Mouse (Mus musculus): ENCODE data around the gene Slfn5. TPM values are rescaled to one million over a fixed set of nuclear protein-coding genes. Genes with fewer than 3 reads are reported as not detected.
"Not testable (repeated sequence)": the region's sequence is repeated elsewhere in the genome, so short reads cannot be mapped to it uniquely, and the experiment has no call there.

Gene Slfn5
- polyA plus RNA-seq, 1 experiment from 2014 or later, result 0.85 TPM

DNA sequence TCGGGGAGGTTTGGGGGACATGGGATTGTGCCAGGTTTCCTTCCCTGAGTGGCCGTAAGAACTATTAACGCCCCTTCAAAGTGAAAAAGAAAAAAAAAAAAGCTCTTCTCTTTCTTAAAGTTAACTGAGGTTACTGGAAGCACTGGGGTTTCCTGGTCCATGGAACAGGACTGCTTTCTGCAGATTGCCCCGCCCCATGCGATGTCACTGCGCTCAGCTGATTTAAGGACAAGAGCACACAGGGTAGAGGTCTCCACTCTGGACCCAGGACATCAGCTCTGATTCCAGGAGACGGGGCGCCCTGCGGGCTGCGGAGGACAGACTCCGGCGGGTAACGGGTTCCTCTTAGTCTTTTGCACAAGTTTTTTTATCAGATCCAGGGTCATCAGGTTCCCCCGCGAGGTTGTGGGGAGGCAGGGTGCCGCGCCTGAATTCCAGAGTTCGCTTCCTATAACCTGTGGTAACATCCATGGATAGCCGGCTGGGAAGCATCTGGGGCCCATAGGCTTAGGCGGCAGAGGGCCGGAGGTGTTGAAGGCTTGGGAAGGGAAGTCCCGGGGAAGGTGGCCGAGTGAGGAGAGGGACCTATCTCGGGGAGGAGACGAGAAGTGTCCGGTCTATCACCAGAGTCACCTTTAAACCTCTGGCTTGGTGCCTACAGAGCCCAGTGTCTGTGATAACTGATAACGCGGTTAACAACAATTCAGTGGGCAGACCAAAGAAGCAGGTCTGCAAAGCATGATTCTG, 889 bp downstream of the Slfn5 start:
- H3K36me3 ChIP-seq, result no peaks in the 10 kb centered on the region
- H3K4me3 ChIP-seq, result peak overlapping the region; percentile 6; the same call in 1 of the 2 replicates
- H3K4me1 ChIP-seq, result 0 out of 2 replicates have a peak, but pooled peaks cover 3% of the 10 kb centered on the region
- H3K9ac ChIP-seq (replicated peaks), result no peak overlapping the region
- WGBS, result 12% methylated on average over 28 of the region's 28 CpGs
- H3K27ac ChIP-seq (replicated peaks), result no peak overlapping the region
- H3K9me3 ChIP-seq, result no peaks in the 10 kb centered on the region
- no peak overlapping the region for H3K4me2 ChIP-seq (replicated peaks)
- ATAC-seq (replicated peaks), result no peak
- peaks cover 47% of the 10 kb centered on the region for H3K27me3 ChIP-seq

DNA sequence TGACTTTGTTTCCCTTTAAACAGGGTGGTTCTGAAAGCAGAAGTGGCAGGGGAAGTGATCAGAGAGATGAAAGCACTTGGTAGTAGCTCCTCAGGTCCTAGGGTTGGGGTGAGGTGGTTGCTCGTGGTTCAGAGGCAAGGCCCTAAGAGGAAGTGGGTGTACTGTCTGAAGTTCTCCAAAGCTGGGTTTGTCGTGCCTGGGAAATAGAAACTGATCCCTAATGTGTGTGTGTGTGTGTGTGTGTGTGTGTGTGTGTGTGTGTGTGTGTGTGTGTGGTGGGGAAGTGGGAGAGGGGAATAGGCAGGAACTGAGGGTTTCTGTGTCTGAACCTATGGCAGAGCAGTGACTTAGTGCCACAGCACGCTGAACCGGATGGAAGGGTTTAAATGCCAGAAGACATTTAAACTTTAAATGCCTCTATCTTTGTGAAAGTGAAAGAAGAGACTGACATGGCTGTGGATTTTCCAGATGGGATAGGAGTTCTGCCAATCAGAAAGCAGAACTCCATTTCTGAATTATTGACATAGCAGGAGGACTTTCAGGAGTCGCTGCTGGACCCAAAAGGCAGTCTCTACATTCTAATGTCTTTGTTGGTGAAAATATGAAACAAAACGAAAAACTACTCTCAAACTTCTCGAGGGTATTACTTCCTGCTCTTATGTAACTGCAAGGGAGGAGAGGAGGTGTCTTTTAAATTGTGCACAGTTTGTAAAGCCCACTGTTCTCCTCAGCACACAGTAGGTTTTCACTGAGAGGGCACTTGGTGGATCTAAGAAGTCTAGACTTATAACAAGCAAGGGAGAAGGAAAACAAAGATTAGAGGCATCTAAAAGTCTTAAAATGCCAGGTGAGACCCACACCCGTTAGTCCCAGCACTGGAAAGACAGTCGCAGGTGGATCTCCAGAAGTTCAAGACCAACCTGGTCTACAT, 1.7 kb downstream of the Slfn5 start:
- WGBS, result 72% methylated on average over 9 of the region's 9 CpGs
- ATAC-seq (replicated peaks), result no peak
- Histone ChIP-seq H3K27ac (replicated peaks) (no peak overlapping the region), H3K4me3 (no peak overlapping the region), H3K27me3 (peaks cover 49% of the 10 kb centered on the region), H3K4me1 (0 out of 2 replicates have a peak, but pooled peaks cover 3% of the 10 kb centered on the region), H3K36me3 (no peaks in the 10 kb centered on the region), H3K9me3 (no peaks in the 10 kb centered on the region), H3K9ac (replicated peaks) (no peak overlapping the region), H3K4me2 (replicated peaks) (no peak overlapping the region)

DNA sequence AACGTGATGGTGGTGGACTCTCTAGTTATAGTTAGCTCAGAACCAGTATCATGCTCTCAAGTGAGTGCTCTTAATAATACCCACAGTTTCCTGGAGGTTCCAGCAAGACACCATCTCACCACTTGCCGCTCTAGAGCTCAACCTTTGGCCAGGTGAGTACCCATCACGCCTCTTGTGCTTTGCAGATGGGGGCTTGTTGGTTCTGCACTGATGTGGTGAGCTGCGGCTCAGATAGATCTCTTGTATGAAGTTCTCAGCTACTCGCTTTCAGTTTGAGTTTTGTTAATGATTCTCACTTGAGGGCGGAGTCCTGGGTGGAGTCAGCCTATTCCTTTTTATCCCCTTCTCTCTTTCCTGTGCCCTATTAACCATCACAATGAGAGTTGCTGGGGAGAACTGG, 3.5 kb downstream of the Slfn5 start:
- H3K27ac ChIP-seq (replicated peaks), result no peak overlapping the region
- H3K9me3 ChIP-seq, result no peaks in the 10 kb centered on the region
- WGBS, result 83% methylated on average over 6 of the region's 6 CpGs
- H3K4me1 ChIP-seq, result 0 out of 2 replicates have a peak, but pooled peaks cover 3% of the 10 kb centered on the region
- no peak for ATAC-seq (replicated peaks)
- no peak overlapping the region for H3K4me3 ChIP-seq
- H3K27me3 ChIP-seq, result peaks cover 46% of the 10 kb centered on the region
- H3K9ac ChIP-seq (replicated peaks), result no peak overlapping the region
- H3K4me2 ChIP-seq (replicated peaks), result no peak overlapping the region
- H3K36me3 ChIP-seq, result no peaks in the 10 kb centered on the region

DNA sequence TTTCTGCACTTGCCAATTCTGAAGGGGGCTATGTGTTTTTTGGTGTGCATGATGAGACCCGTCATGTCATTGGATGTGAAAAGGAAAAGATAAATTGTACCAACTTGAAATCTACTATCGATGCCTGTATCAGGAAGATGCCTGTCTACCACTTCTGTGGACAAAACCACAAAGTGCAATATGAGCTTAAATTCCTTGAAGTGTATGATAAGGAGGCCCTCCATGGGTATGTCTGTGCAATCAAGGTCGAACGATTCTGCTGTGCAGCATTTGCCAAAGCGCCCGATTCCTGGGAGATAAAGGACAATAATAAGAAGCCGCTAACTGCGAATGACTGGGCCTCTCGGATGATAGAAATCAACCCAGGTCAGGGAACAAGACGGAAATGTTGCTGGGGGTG, 5.8 kb downstream of the Slfn5 start:
- Histone ChIP-seq H3K4me2 (replicated peaks) (no peak overlapping the region), H3K4me3 (no peak overlapping the region), H3K27me3 (peaks cover 30% of the 10 kb centered on the region), H3K4me1 (0 out of 2 replicates have a peak, but pooled peaks cover 2% of the 10 kb centered on the region), H3K27ac (replicated peaks) (no peak overlapping the region), H3K36me3 (no peaks in the 10 kb centered on the region), H3K9me3 (no peaks in the 10 kb centered on the region), H3K9ac (replicated peaks) (no peak overlapping the region)
- ATAC-seq (replicated peaks), result no peak
- 80% methylated on average over 10 of the region's 10 CpGs for WGBS

DNA sequence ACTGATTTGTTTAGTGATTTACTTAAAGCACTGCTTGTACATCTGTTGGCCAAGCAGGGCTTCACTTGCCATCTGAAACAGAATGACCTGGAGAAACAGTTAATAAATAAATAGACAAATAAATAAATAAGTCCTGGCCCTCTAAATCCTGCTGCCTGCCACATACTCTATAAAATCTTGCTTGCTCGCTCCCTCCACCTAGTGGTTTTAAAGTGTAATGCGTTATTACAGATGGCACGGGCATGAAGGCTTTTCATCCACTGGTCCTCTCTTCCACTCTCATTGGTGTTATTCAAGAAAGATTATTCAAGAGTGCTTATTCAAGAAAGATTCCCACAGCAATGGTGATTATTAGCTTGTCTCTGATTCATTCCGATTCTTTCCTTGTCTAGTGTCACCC, 8.5 kb downstream of the Slfn5 start:
- no peaks in the 10 kb centered on the region for H3K9me3 ChIP-seq

DNA sequence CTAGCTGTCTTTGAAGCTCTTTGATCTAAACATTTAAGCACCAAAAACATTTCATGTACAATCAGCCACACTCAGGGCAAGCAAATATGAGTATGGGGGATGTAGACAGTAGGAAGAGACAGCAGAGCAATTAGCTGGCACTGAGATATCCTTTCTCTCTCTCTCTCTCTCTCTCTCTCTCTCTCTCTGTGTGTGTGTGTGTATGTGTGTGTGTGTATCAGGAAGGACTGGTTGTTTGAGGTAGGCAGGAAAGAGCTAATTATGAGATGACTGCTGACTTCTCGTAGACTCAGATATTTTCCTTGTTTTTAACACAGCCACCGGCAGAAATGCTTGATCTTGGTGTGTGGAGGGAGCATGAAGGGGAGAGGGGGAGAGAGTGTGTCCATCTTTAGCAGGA, 10.6 kb downstream of the Slfn5 start:
- H3K27ac ChIP-seq (replicated peaks), result no peak overlapping the region
- no peak overlapping the region for H3K9ac ChIP-seq (replicated peaks)
- H3K36me3 ChIP-seq, result no peaks in the 10 kb centered on the region
- H3K4me2 ChIP-seq (replicated peaks), result no peak overlapping the region
- H3K4me3 ChIP-seq, result no peak overlapping the region
- H3K4me1 ChIP-seq, result no peaks in the 10 kb centered on the region
- H3K27me3 ChIP-seq, result 0 out of 2 replicates have a peak, but pooled peaks cover 3% of the 10 kb centered on the region
- no peaks in the 10 kb centered on the region for H3K9me3 ChIP-seq
- no peak for ATAC-seq (replicated peaks)
- 73% methylated on average over 2 of the region's 2 CpGs for WGBS

More for the DNA sequence above, 8.5 kb downstream of the Slfn5 start:
- Histone ChIP-seq H3K4me1 (no peaks in the 10 kb centered on the region), H3K9ac (replicated peaks) (no peak overlapping the region), H3K27me3 (peaks cover 7% of the 10 kb centered on the region; the same call in 1 of the 2 replicates), H3K4me2 (replicated peaks) (no peak overlapping the region), H3K36me3 (no peaks in the 10 kb centered on the region), H3K4me3 (no peak overlapping the region), H3K27ac (replicated peaks) (no peak overlapping the region)
- ATAC-seq (replicated peaks), result no peak
- WGBS, result 19% methylated on average over 4 of the region's 4 CpGs

DNA sequence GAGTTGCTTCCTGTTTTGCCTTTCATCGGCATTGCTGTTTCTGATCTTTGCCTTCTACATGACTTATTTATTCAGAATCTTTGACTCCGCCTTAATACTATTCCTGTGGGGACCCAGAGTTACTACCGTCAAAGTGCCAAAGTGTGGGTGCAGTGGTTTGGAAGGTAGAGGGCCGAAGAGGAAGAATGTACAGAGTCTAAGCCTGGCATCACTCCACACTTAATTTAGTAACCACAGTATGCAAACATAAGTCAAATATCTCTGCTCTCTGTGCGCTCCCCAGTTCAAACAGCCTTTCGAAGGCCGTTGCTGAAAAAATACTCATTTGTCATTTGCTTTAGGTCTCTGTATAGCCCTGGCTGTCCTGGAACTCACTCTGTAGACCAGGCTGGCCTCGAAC, 11.1 kb downstream of the Slfn5 start:
- H3K9ac ChIP-seq (replicated peaks), result no peak overlapping the region
- ATAC-seq (replicated peaks), result no peak
- 90% methylated on average over 8 of the region's 8 CpGs for WGBS
- H3K27me3 ChIP-seq, result 0 out of 2 replicates have a peak, but pooled peaks cover 3% of the 10 kb centered on the region
- H3K4me3 ChIP-seq, result no peak overlapping the region
- H3K4me2 ChIP-seq (replicated peaks), result no peak overlapping the region
- H3K27ac ChIP-seq (replicated peaks), result no peak overlapping the region
- H3K4me1 ChIP-seq, result no peaks in the 10 kb centered on the region
- no peaks in the 10 kb centered on the region for H3K9me3 ChIP-seq
- no peaks in the 10 kb centered on the region for H3K36me3 ChIP-seq

DNA sequence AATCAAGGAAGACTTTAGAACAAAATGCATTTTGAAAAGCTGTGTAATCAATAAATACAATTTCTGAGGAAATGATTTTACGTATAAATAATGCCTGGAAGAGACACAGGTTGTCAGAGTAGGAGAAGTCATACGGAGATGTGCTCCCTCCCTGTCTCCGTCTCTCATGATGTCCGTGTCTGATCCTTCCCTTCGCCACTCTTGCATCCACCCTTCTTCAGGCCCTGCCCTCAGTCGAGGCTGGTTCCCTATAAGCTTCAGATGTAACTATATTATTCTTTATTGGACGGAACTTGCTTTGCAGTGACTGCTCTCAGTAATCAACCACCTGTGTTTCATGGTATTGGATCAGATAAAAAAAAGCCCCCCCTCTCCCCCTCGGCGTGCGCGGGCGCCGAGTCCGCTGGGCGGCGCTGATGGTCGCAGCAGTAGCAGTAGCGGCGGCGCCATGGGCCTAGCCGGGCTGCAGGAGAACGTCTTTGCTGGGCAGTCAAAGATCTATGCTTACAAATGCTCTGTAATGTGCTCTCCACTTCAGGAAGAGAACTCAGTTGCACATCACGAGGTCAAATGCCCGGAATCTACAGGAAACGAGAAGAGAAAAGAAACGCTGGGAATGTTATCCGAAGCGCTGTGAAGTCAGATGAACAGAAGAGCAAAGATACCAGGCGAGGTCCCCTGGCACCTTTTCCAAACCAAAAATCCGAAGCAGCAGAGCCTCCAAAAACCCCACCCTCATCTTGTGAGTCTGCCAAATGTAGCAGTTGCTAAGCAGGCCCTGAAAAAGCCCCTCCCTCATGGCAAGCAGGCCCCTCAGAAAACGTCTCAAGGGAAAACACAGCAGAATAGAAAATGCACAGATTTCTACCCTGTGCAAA, 19.8 kb downstream of the Slfn5 start:
- ATAC-seq (replicated peaks), result peak; percentile 82
- no peaks in the 10 kb centered on the region for H3K9me3 ChIP-seq
- no peaks in the 10 kb centered on the region for H3K27me3 ChIP-seq
- peak overlapping the region; percentile 30 for H3K4me3 ChIP-seq
- H3K9ac ChIP-seq (replicated peaks), result peak overlapping the region; percentile 29
- peak overlapping the region; percentile 66 for H3K27ac ChIP-seq (replicated peaks)
- WGBS, result 6% methylated on average over 31 of the region's 31 CpGs
- no peaks in the 10 kb centered on the region for H3K36me3 ChIP-seq
- peak overlapping the region; percentile 45 for H3K4me2 ChIP-seq (replicated peaks)
- peaks cover 14% of the 10 kb centered on the region for H3K4me1 ChIP-seq

DNA sequence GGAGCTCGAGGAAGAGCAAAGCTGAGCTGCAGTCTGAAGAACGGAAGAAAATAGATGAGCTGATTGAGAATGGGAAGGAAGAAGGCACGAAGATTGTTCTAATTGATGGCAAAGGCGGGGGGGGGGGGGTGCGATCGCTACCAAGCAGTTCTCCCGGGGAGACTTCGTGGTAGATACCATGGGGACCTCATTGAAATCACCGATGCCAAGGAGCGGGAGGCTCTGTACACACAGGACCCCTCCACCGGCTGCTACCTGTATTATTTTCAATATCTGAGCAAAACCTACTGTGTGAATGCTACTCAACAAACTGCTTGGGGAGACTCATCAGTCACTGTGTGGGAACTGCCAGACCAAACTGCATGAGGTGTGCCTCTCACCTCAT, 20.4 kb downstream of the Slfn5 start:
- Histone ChIP-seq H3K4me3 (peak overlapping the region; percentile 30), H3K36me3 (no peaks in the 10 kb centered on the region), H3K9me3 (no peaks in the 10 kb centered on the region), H3K27me3 (no peaks in the 10 kb centered on the region), H3K9ac (replicated peaks) (peak overlapping the region; percentile 29), H3K27ac (replicated peaks) (peak overlapping the region; percentile 66), H3K4me2 (replicated peaks) (peak overlapping the region; percentile 45), H3K4me1 (peaks cover 14% of the 10 kb centered on the region)
- 56% methylated on average over 9 of the region's 11 CpGs for WGBS
- ATAC-seq (replicated peaks), result peak; percentile 23; the same call in 1 of the 2 replicates

DNA sequence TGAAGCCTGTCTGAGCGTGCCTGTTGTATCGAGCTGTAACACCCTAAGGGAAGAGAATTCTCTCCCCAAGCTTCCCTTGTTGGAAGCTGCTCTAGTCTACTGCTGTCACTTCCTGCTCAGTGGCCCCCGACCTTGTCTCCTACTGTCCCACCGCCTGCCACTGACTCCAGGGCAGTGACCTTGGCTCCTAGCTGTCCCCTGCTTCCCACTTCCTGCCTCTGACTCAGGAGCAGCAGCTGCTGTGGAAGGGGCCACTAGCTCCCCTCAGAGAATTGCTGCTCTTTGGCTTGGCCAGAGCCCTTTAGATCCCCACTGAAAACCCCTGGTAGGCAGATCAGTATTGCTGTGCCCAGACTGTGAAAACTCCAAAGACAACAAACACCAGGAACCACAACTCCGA, 22.8 kb downstream of the Slfn5 start:
- Histone ChIP-seq H3K4me3 (no peak overlapping the region), H3K4me1 (peaks cover 14% of the 10 kb centered on the region), H3K27ac (replicated peaks) (no peak overlapping the region), H3K4me2 (replicated peaks) (no peak overlapping the region), H3K9ac (replicated peaks) (no peak overlapping the region), H3K9me3 (no peaks in the 10 kb centered on the region), H3K27me3 (no peaks in the 10 kb centered on the region), H3K36me3 (no peaks in the 10 kb centered on the region)
- ATAC-seq (replicated peaks), result no peak
- WGBS, result 57% methylated on average over 5 of the region's 5 CpGs

DNA sequence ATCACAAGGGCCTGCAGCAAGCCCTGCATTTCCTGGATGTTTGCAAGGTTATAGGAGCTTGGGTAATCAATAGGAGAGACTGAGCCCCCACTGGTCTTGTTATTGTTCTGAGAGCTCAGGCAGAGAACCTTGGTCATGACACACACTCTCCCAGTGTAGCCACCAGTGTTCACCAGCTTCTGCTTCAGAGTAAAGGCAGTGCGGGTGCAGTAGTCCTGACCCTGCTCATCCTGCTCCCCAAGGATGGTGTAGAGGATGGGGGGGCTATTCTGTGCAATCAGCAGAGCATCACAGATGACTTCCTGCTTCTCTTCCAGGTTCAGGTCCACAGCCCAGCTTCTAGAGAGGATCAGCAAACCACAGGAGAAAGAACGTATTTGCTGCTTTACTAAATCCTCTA, 31.3 kb downstream of the Slfn5 start:
- H3K9ac ChIP-seq (replicated peaks); H3K4me1 ChIP-seq; H3K36me3 ChIP-seq; H3K27me3 ChIP-seq; ATAC-seq (replicated peaks); H3K4me2 ChIP-seq (replicated peaks); H3K4me3 ChIP-seq; H3K9me3 ChIP-seq; H3K27ac ChIP-seq (replicated peaks): not testable (repeated sequence)
- 93% methylated on average over 2 of the region's 2 CpGs for WGBS
